Mouse (Mus musculus) forebrain, embryonic 12.5 days (tissue): ENCODE measurements around the gene Gm16485. TPM values are rescaled to one million over a fixed set of nuclear protein-coding genes. Genes with fewer than 3 reads are reported as not detected.

ENCODE experiments used
- polyA plus RNA-seq: library from polyadenylated mRNA; unstranded; fragments of >200 nt; fragmentation: Nextera tagmentation; extraction: Ambion mirVana; gene quantifications from 2 replicates; pipeline ENCODE4 v1.2.1, GENCODE M21; 2016

The Gm16485 gene
- polyA plus RNA-seq, 1 experiment from 2014 or later, result 0.04 TPM

Other genes with a start within 250 kb of the Gm16485 start
- gene Pgr, start 72.0 kb upstream of the Gm16485 start, polyA plus RNA-seq, result 0.29 TPM in 2 replicates